Comparison of ENCODE assay signal across 8 mouse cellular contexts in the genomic region with DNA sequence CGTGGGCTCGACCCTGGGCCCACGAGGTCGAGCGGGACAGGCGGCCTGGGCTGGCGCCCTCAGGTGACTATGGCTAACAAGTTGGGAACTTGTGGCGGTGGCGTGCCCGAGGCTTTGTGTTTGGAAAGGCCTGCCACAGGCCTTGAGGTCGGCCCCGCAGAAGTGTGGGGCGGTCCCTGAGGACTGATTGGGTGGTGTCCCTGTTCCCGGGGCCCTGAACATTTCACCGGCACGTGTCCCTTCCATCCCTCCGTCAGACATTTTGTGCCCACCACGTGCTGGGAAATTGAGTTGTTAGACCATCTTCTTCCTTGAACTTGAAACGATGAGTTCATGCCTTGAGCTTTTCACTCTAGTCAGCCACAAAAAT. TPM values are rescaled to one million over a fixed set of nuclear protein-coding genes. Genes with fewer than 3 reads are reported as not detected.
DNase-seq lines count a peak whose midpoint lies in the region; ATAC-seq and TF ChIP-seq lines count a peak whose summit lies in the region.

No protein-coding gene starts in this region.

- no peak for TF ChIP-seq CTCF in C2C12 (IDR thresholded peaks at IDR 0.05; ENCODE audit: control insufficient read depth, insufficient read depth, insufficient read length)
- no peak for TF ChIP-seq CTCF in heart, postnatal 0 days (IDR thresholded peaks at IDR 0.05; ENCODE audit: low read depth)
- TF ChIP-seq CTCF in olfactory bulb, adult 2 months (IDR thresholded peaks at IDR 0.05; ENCODE audit: insufficient read depth, low read depth, low read length) = no peak
- TF ChIP-seq CTCF in thymus, adult 2 months (IDR thresholded peaks at IDR 0.05; ENCODE audit: borderline replicate concordance, control insufficient read depth, extremely low read depth, insufficient read depth, low read length, poor library complexity) = no peak

- H3K4me3 ChIP-seq in C2C12 (ENCODE audit: insufficient read depth, poor library complexity, severe bottlenecking) = peak overlapping the region; percentile 72
- H3K4me3 ChIP-seq in erythroblast, embryonic 14.5 days (replicated peaks) = peak overlapping the region; percentile 96
- peak overlapping the region; percentile 87 for H3K4me3 ChIP-seq in heart, postnatal 0 days (ENCODE audit: low read depth, low read length)
- H3K4me3 ChIP-seq in olfactory bulb, adult 2 months (ENCODE audit: insufficient read depth, low read depth, low read length) = peak overlapping the region; percentile 92
- peak overlapping the region; percentile 100 for H3K4me3 ChIP-seq in thymus, adult 2 months (ENCODE audit: control insufficient read depth, insufficient read depth, low read length)

- WGBS in heart, postnatal 0 days = under 1% methylated on average over 19 of the region's 19 CpGs
- 1% methylated on average over 19 of the region's 19 CpGs for WGBS in olfactory bulb, adult 2 months
- WGBS in thymus, adult 2 months = under 1% methylated on average over 19 of the region's 19 CpGs

- TF ChIP-seq EP300 in heart, postnatal 0 days (IDR thresholded peaks at IDR 0.05; ENCODE audit: low read depth) = no peak

- peak overlapping the region; percentile 97 for H3K27ac ChIP-seq in heart, postnatal 0 days (ENCODE audit: low read depth)
- H3K27ac ChIP-seq in olfactory bulb, adult 2 months (ENCODE audit: insufficient read depth, low read depth, low read length) = peak overlapping the region; percentile 89
- H3K27ac ChIP-seq in thymus, adult 2 months (ENCODE audit: control insufficient read depth, insufficient read depth, low read length) = peak overlapping the region; percentile 91

- no peak for TF ChIP-seq POLR2A in olfactory bulb, adult 2 months (IDR thresholded peaks at IDR 0.05; ENCODE audit: insufficient read depth, low read depth, low read length)
- TF ChIP-seq POLR2A in thymus, adult 2 months (IDR thresholded peaks at IDR 0.05; ENCODE audit: control insufficient read depth, extremely low read depth, insufficient read depth, low read length, poor library complexity) = no peak

- peak overlapping the region; percentile 86 for H3K9ac ChIP-seq in heart, postnatal 0 days (replicated peaks; ENCODE audit: low read depth, low read length)

- H3K4me1 ChIP-seq in erythroblast, embryonic 14.5 days (ENCODE audit: control insufficient read depth) = peaks cover 83% of the 10 kb centered on the region
- H3K4me1 ChIP-seq in heart, postnatal 0 days (ENCODE audit: control insufficient read depth, insufficient read depth) = peaks cover 32% of the 10 kb centered on the region
- peaks cover 9% of the 10 kb centered on the region for H3K4me1 ChIP-seq in olfactory bulb, adult 2 months (ENCODE audit: control insufficient read depth, insufficient read depth, low read length)
- H3K4me1 ChIP-seq in thymus, adult 2 months (replicated peaks; ENCODE audit: control insufficient read depth, insufficient read depth, low read length) = peaks cover 42% of the 10 kb centered on the region

- no peaks in the 10 kb centered on the region for H3K9me3 ChIP-seq in erythroblast, embryonic 14.5 days (ENCODE audit: control insufficient read depth, low read length)
- no peaks in the 10 kb centered on the region for H3K9me3 ChIP-seq in heart, postnatal 0 days (replicated peaks; ENCODE audit: control insufficient read depth, low read length)

- peak overlapping the region; percentile 69 for H3K4me2 ChIP-seq in heart, postnatal 0 days (ENCODE audit: low read depth, low read length)

- H3K79me3 ChIP-seq in C2C12 (ENCODE audit: low read depth) = peaks cover 52% of the 10 kb centered on the region

- H3K36me3 ChIP-seq in C2C12 (ENCODE audit: control insufficient read depth, insufficient read depth) = peaks cover 42% of the 10 kb centered on the region
- H3K36me3 ChIP-seq in erythroblast, embryonic 14.5 days (ENCODE audit: control insufficient read depth) = peaks cover 68% of the 10 kb centered on the region
- H3K36me3 ChIP-seq in heart, postnatal 0 days (replicated peaks; ENCODE audit: control insufficient read depth, insufficient read depth, low read length) = no peaks in the 10 kb centered on the region
- no peaks in the 10 kb centered on the region; the same call in 1 of the 2 replicates for H3K36me3 ChIP-seq in thymus, adult 2 months (ENCODE audit: control insufficient read depth, insufficient read depth, low read length)

- peak; percentile 75 for DNase-seq in adrenal gland, postnatal 10 days
- peak; percentile 56 for DNase-seq in heart, postnatal 0 days (ENCODE audit: low spot score)
- peak; percentile 48 to 60 for DNase-seq in kidney, postnatal 36 days
- DNase-seq in lung, adult 18-20 months = peak; percentile 73 to 74
- peak; percentile 57 for DNase-seq in thymus, adult 2 months

- ATAC-seq in heart, postnatal 0 days (ENCODE audit: insufficient read depth, low read depth) = peak; percentile 15; the same call in 1 of the 2 replicates

- peak overlapping the region; percentile 94 for H3ac ChIP-seq in C2C12 (ENCODE audit: control insufficient read depth, insufficient read length, low read depth)

- peaks cover 63% of the 10 kb centered on the region for H3K79me2 ChIP-seq in C2C12 (ENCODE audit: control insufficient read depth, insufficient read depth)

- no peaks in the 10 kb centered on the region for H3K27me3 ChIP-seq in C2C12 (ENCODE audit: control insufficient read depth, insufficient read depth, insufficient read length)
- H3K27me3 ChIP-seq in erythroblast, embryonic 14.5 days (ENCODE audit: control insufficient read depth) = no peaks in the 10 kb centered on the region
- no peaks in the 10 kb centered on the region for H3K27me3 ChIP-seq in heart, postnatal 0 days (ENCODE audit: control insufficient read depth, insufficient read depth, low read length)
- H3K27me3 ChIP-seq in thymus, adult 2 months (ENCODE audit: control insufficient read depth, insufficient read depth, low read length) = no peaks in the 10 kb centered on the region

TF ChIP-seq in C2C12, 6 proteins besides CTCF, POLR2A, EP300 and RAD21:
- peak; percentile 82 for TF ChIP-seq USF1 (IDR thresholded peaks at IDR 0.05; ENCODE audit: low read depth)
- TF ChIP-seq FOSL1 (IDR thresholded peaks at IDR 0.05; ENCODE audit: insufficient read depth, low read length, poor library complexity, severe bottlenecking) = no peak
- TF ChIP-seq MAX (IDR thresholded peaks at IDR 0.05) = peak; percentile 100
- no peak for TF ChIP-seq MYOD1 (IDR thresholded peaks at IDR 0.05; ENCODE audit: control insufficient read depth, insufficient read length, low read depth)
TF ChIP-seq in C2C12: peak in this region for 2.

RNA-seq across cellular contexts. Expression of gene Anp32b, which starts 1.8 kb away (rescaled TPM):
- 311 TPM for polyA plus RNA-seq in C2C12 (2012; fragmentation: generic; extraction: Trizol)
- 100 to 1,000 TPM; 136 to 141 TPM for total RNA-seq in adrenal gland, postnatal 10 days (2021)
- 431 and 451 TPM in 2 replicates for polyA plus RNA-seq in erythroblast, embryonic 14.5 days (2012)
- 3.6 and 9.2 TPM in 2 replicates for total RNA-seq in heart, postnatal 0 days (2014; rRNA removed; ENCODE audit: low replicate concordance)
- 75.8 and 76.0 TPM in 2 replicates for polyA plus RNA-seq in heart, postnatal 0 days (2015; fragmentation: Nextera tagmentation; extraction: Ambion mirVana)
- not detected in 2 replicates for polyA plus RNA-seq in olfactory bulb, adult 2 months (2012; ENCODE audit: insufficient read depth, insufficient read length, low replicate concordance, missing spikeins)
- polyA plus RNA-seq in thymus, adult 2 months (2012; rRNA removed) = 52.6 and 126 TPM in 2 replicates

RNA-seq across cellular contexts. Expression of gene Nans, which starts 36.6 kb away (rescaled TPM):
- polyA plus RNA-seq in C2C12 (2012; fragmentation: generic; extraction: Trizol) = 115 TPM
- 10 to 100 TPM; 38.3 to 41.0 TPM for total RNA-seq in adrenal gland, postnatal 10 days (2021)
- 7.2 and 7.6 TPM in 2 replicates for polyA plus RNA-seq in erythroblast, embryonic 14.5 days (2012)
- total RNA-seq in heart, postnatal 0 days (2014; rRNA removed; ENCODE audit: low replicate concordance) = 54.2 and 54.6 TPM in 2 replicates
- polyA plus RNA-seq in heart, postnatal 0 days (2015; fragmentation: Nextera tagmentation; extraction: Ambion mirVana) = 36.2 and 38.2 TPM in 2 replicates
- polyA plus RNA-seq in olfactory bulb, adult 2 months (2012; ENCODE audit: insufficient read depth, insufficient read length, low replicate concordance, missing spikeins) = not detected in 2 replicates
- polyA plus RNA-seq in thymus, adult 2 months (2012; rRNA removed) = 52.3 and 53.4 TPM in 2 replicates

RNA-seq across cellular contexts. Expression of gene Hemgn, which starts 39.2 kb away (rescaled TPM):
- not detected for polyA plus RNA-seq in C2C12 (2012; fragmentation: generic; extraction: Trizol)
- total RNA-seq in adrenal gland, postnatal 10 days (2021) = 1 to 10 TPM; 3.4 to 6.7 TPM
- 36.9 and 40.4 TPM in 2 replicates for polyA plus RNA-seq in erythroblast, embryonic 14.5 days (2012)
- 0.27 TPM in 1 of 2 replicates, not detected in the other for total RNA-seq in heart, postnatal 0 days (2014; rRNA removed; ENCODE audit: low replicate concordance)
- polyA plus RNA-seq in heart, postnatal 0 days (2015; fragmentation: Nextera tagmentation; extraction: Ambion mirVana) = 0.37 TPM in 1 of 2 replicates, not detected in the other
- polyA plus RNA-seq in olfactory bulb, adult 2 months (2012; ENCODE audit: insufficient read depth, insufficient read length, low replicate concordance, missing spikeins) = not detected in 2 replicates
- polyA plus RNA-seq in thymus, adult 2 months (2012; rRNA removed) = 0.93 and 1.3 TPM in 2 replicates

Comparison
In these comparisons a context has a peak if more than half of its experiments do, and no peak if none do; other contexts are left out.
1. Peak in every context shown above with its lines: DNase-seq, ATAC-seq, H3K4me3 ChIP-seq and H3K27ac ChIP-seq.
2. RNA of gene Anp32b, which starts 1.8 kb away (polyA plus RNA-seq): 431 to 451 TPM in erythroblast, embryonic 14.5 days, 311 TPM in C2C12 (single experiment), 75.8 to 76.0 TPM in heart, postnatal 0 days and 52.6 to 126 TPM in thymus, adult 2 months; not detected in olfactory bulb, adult 2 months; every median in the first group is over 10 times any median in the second.